Comparison of ENCODE assay signal across 17 mouse cellular contexts in the genomic region with DNA sequence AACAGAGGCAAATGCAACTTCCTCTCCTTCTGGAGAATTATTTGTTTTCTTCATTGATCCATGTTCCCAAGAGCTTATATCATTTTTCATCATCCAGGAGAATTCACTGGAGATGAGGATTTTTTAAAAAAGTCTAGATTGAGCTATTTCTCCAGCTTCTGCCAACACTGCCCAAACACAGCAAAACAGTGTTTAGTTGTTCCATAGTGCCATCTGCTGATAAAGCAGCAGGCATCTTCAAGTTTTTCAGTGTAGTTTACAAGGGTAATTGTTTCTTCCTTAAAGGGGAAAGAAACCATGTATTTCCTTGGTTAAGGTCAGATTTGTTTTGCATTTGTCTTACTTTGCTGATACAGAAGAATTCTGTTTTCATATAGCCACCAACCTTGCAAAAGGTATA. TPM values are rescaled to one million over a fixed set of nuclear protein-coding genes. Genes with fewer than 3 reads are reported as not detected.
DNase-seq lines count a peak whose midpoint lies in the region; ATAC-seq and TF ChIP-seq lines count a peak whose summit lies in the region.
"Had no signal": no experiment of that assay in that cellular context is flagged by ENCODE, and none has a peak within 500 bp of the region (broad histone marks: within the 10 kb centered on the region; RNA-seq: fewer than 3 reads in every experiment).

No protein-coding gene starts in this region.

- peak; percentile 46 for TF ChIP-seq CTCF in heart, adult 2 months (IDR thresholded peaks at IDR 0.05)
- TF ChIP-seq CTCF in lung, postnatal 0 days (IDR thresholded peaks at IDR 0.05): peak; percentile 41
- TF ChIP-seq CTCF in MEL (IDR thresholded peaks at IDR 0.05 in 2 of 3, conservative IDR thresholded peaks at IDR 0.05 in 1 of 3; ENCODE audit: control insufficient read depth in 1 of 3, insufficient read depth in 1 of 3, low read depth in 2 of 3, low read length in 3 of 3, poor library complexity in 1 of 3, severe bottlenecking in 1 of 3): peak in 1 of 3 experiments; percentile 48; a peak in 2 of 6 replicates
- peak; percentile 24; the same call in 1 of the 2 replicates for TF ChIP-seq CTCF in brain, embryonic 14.5 days (IDR thresholded peaks at IDR 0.05; ENCODE audit: borderline replicate concordance, extremely low read depth, insufficient read depth, insufficient read length)

- no peaks in the 10 kb centered on the region for H3K36me3 ChIP-seq in heart, adult 2 months (ENCODE audit: control insufficient read depth, insufficient read depth, low read length)
- no peaks in the 10 kb centered on the region for H3K36me3 ChIP-seq in heart, embryonic 10.5 days
- no peaks in the 10 kb centered on the region for H3K36me3 ChIP-seq in lung, postnatal 0 days (ENCODE audit: insufficient read depth, low read length)
- no peaks in the 10 kb centered on the region for H3K36me3 ChIP-seq in MEL (ENCODE audit: control insufficient read depth in 1 of 2, insufficient read depth in 2 of 2, low read length in 2 of 2)
- H3K36me3 ChIP-seq in limb, embryonic 10.5 days: no peaks in the 10 kb centered on the region
- H3K36me3 ChIP-seq: hindbrain, embryonic 12.5 days; limb, embryonic 15.5 days; lung, embryonic 15.5 days; midbrain, embryonic 12.5 days had no signal

- no peaks in the 10 kb centered on the region for H3K9me3 ChIP-seq in heart, embryonic 10.5 days
- H3K9me3 ChIP-seq in lung, postnatal 0 days (ENCODE audit: low read length): no peaks in the 10 kb centered on the region
- H3K9me3 ChIP-seq in MEL (replicated peaks; ENCODE audit: insufficient read depth, low read length): no peaks in the 10 kb centered on the region
- no peaks in the 10 kb centered on the region for H3K9me3 ChIP-seq in limb, embryonic 10.5 days (replicated peaks)
- H3K9me3 ChIP-seq: hindbrain, embryonic 12.5 days; limb, embryonic 15.5 days; lung, embryonic 15.5 days; midbrain, embryonic 12.5 days had no signal

- no peaks in the 10 kb centered on the region for H3K79me2 ChIP-seq in heart, adult 2 months (replicated peaks; ENCODE audit: control insufficient read depth, insufficient read depth, low read length)
- no peaks in the 10 kb centered on the region for H3K79me2 ChIP-seq in MEL (ENCODE audit: control insufficient read depth, insufficient read depth, low read length, poor library complexity)

- no peak for TF ChIP-seq EP300 in heart, adult 2 months (IDR thresholded peaks at IDR 0.05; ENCODE audit: insufficient read depth, low read depth, low read length)
- TF ChIP-seq EP300 in lung, postnatal 0 days (IDR thresholded peaks at IDR 0.05): no peak
- no peak for TF ChIP-seq EP300 in MEL (IDR thresholded peaks at IDR 0.05; ENCODE audit: low read depth in 1 of 2, low read length in 2 of 2)

- intact Hi-C loops in heart, adult 2 months (cut with DNase I): loop anchor here (5.0 kb wide), 3 partner anchors 448 to 878 kb away; no protein-coding TSS in a partner anchor

- no peak overlapping the region for H3K9ac ChIP-seq in heart, adult 2 months (ENCODE audit: low read depth, low read length)
- no peak overlapping the region for H3K9ac ChIP-seq in lung, postnatal 0 days (replicated peaks; ENCODE audit: low read depth)
- H3K9ac ChIP-seq in MEL (ENCODE audit: control insufficient read depth, low read depth, low read length, poor library complexity, severe bottlenecking): no peak overlapping the region
- H3K9ac ChIP-seq: hindbrain, embryonic 12.5 days; limb, embryonic 15.5 days; lung, embryonic 15.5 days; midbrain, embryonic 12.5 days had no signal

- no peak overlapping the region for H3K4me3 ChIP-seq in heart, adult 2 months
- no peak overlapping the region for H3K4me3 ChIP-seq in heart, embryonic 10.5 days
- H3K4me3 ChIP-seq in lung, postnatal 0 days (ENCODE audit: low read depth, low read length): no peak overlapping the region
- H3K4me3 ChIP-seq in MEL (ENCODE audit: control insufficient read depth in 1 of 2, insufficient read depth in 1 of 2, low read depth in 2 of 2, low read length in 2 of 2): no peak overlapping the region
- H3K4me3 ChIP-seq in limb, embryonic 10.5 days: no peak overlapping the region
- H3K4me3 ChIP-seq: hindbrain, embryonic 12.5 days; limb, embryonic 15.5 days; lung, embryonic 15.5 days; midbrain, embryonic 12.5 days had no signal

- TF ChIP-seq POLR2A in heart, adult 2 months (IDR thresholded peaks at IDR 0.05; ENCODE audit: insufficient read depth, low read depth, low read length): no peak
- TF ChIP-seq POLR2A in MEL (IDR thresholded peaks at IDR 0.05; ENCODE audit: control insufficient read depth in 1 of 2, insufficient read depth in 1 of 2, low read depth in 1 of 2, low read length in 2 of 2, poor library complexity in 1 of 2): no peak
- TF ChIP-seq POLR2A in brain, embryonic 14.5 days (IDR thresholded peaks at IDR 0.05; ENCODE audit: borderline replicate concordance, extremely low read depth, insufficient read depth, insufficient read length, poor library complexity, severe bottlenecking): no peak

- no peaks in the 10 kb centered on the region for H3K4me1 ChIP-seq in heart, adult 2 months (ENCODE audit: control insufficient read depth, insufficient read depth, low read length)
- no peaks in the 10 kb centered on the region for H3K4me1 ChIP-seq in heart, embryonic 10.5 days
- no peaks in the 10 kb centered on the region for H3K4me1 ChIP-seq in lung, postnatal 0 days (ENCODE audit: insufficient read depth, low read depth, low read length)
- no peaks in the 10 kb centered on the region for H3K4me1 ChIP-seq in MEL (ENCODE audit: control insufficient read depth in 1 of 2, insufficient read depth in 2 of 2, low read length in 2 of 2)
- no peaks in the 10 kb centered on the region for H3K4me1 ChIP-seq in limb, embryonic 10.5 days
- H3K4me1 ChIP-seq: hindbrain, embryonic 12.5 days; limb, embryonic 15.5 days; lung, embryonic 15.5 days; midbrain, embryonic 12.5 days had no signal

- H3K27ac ChIP-seq in heart, adult 2 months: no peak overlapping the region
- no peak overlapping the region for H3K27ac ChIP-seq in heart, embryonic 10.5 days
- H3K27ac ChIP-seq in lung, postnatal 0 days (ENCODE audit: low read length): no peak overlapping the region
- no peak overlapping the region for H3K27ac ChIP-seq in MEL (ENCODE audit: control insufficient read depth, low read depth, low read length)
- no peak overlapping the region for H3K27ac ChIP-seq in limb, embryonic 10.5 days
- H3K27ac ChIP-seq: hindbrain, embryonic 12.5 days; limb, embryonic 15.5 days; lung, embryonic 15.5 days; midbrain, embryonic 12.5 days had no signal

- no peaks in the 10 kb centered on the region for H3K27me3 ChIP-seq in heart, adult 2 months (ENCODE audit: control insufficient read depth, insufficient read depth, low read length)
- no peaks in the 10 kb centered on the region for H3K27me3 ChIP-seq in heart, embryonic 10.5 days (ENCODE audit: insufficient read depth, poor library complexity, severe bottlenecking)
- no peaks in the 10 kb centered on the region for H3K27me3 ChIP-seq in lung, postnatal 0 days (replicated peaks; ENCODE audit: insufficient read depth, low read length)
- peaks cover 0 to 1% of the 10 kb centered on the region in 2 experiments; a peak in 1 of 4 replicates for H3K27me3 ChIP-seq in MEL (ENCODE audit: control insufficient read depth in 1 of 2, insufficient read depth in 2 of 2, low read length in 2 of 2)
- peaks cover 71% of the 10 kb centered on the region for H3K27me3 ChIP-seq in limb, embryonic 10.5 days (ENCODE audit: low read depth, poor library complexity, severe bottlenecking)
- H3K27me3 ChIP-seq: limb, embryonic 15.5 days; lung, embryonic 15.5 days had no signal

- TF ChIP-seq RAD21 in MEL (IDR thresholded peaks at IDR 0.05; ENCODE audit: low read depth, low read length): peak; percentile 64

- ATAC-seq in lung, postnatal 0 days: no peak

- H3K4me2 ChIP-seq in lung, postnatal 0 days (replicated peaks; ENCODE audit: low read depth, low read length): no peak overlapping the region
- H3K4me2 ChIP-seq: hindbrain, embryonic 12.5 days; limb, embryonic 15.5 days; lung, embryonic 15.5 days; midbrain, embryonic 12.5 days had no signal

- no peak for DNase-seq in heart, adult 2 months
- DNase-seq in heart, embryonic 10.5 days (ENCODE audit: low spot score): no peak
- DNase-seq in lung, postnatal 0 days (ENCODE audit: low spot score): peak; percentile 14
- DNase-seq in lung, postnatal 14 days: no peak
- DNase-seq in MEL (ENCODE audit: low read depth, low spot score): no peak
- peak; percentile 66 for DNase-seq in brain, embryonic 14.5 days (ENCODE audit: low read depth)
- no peak for DNase-seq in limb, embryonic 10.5 days (ENCODE audit: low spot score)
- DNase-seq: cerebellum, adult 8-10 months; heart, adult 11 months; kidney, adult 18-20 months; kidney, postnatal 4 days; right cerebral cortex, postnatal 14 days; thymus, postnatal 36 days had no signal

TF ChIP-seq in MEL, 35 proteins besides CTCF, POLR2A, EP300 and RAD21:
- TF ChIP-seq MAX (IDR thresholded peaks at IDR 0.05; ENCODE audit: low read length): no peak
- TF ChIP-seq ETS1 (IDR thresholded peaks at IDR 0.05; ENCODE audit: low read depth, low read length): no peak
- TF ChIP-seq SMC3 (IDR thresholded peaks at IDR 0.05; ENCODE audit: low read depth, low read length): peak; percentile 56
- TF ChIP-seq CHD1 (IDR thresholded peaks at IDR 0.05; ENCODE audit: low read depth, low read length): no peak
- no peak for TF ChIP-seq E2F4 (IDR thresholded peaks at IDR 0.05; ENCODE audit: borderline replicate concordance, low read depth, low read length)
- no peak for TF ChIP-seq TBP (IDR thresholded peaks at IDR 0.05; ENCODE audit: low read depth, low read length)
- TF ChIP-seq KAT2A (conservative IDR thresholded peaks at IDR 0.05; ENCODE audit: low read depth, low read length): no peak
- TF ChIP-seq ZC3H11A (IDR thresholded peaks at IDR 0.05; ENCODE audit: low read depth, low read length): peak; percentile 46
- TF ChIP-seq MYB (IDR thresholded peaks at IDR 0.05; ENCODE audit: low read depth, low read length): no peak
- TF ChIP-seq NELFE (IDR thresholded peaks at IDR 0.05; ENCODE audit: low read depth, low read length): no peak

RNA-seq across cellular contexts. Expression of a gene that starts 35.7 kb away (rescaled TPM):
- total RNA-seq in heart, adult 2 months (2021): 1 to 10 TPM; 5.6 to 6.6 TPM
- 1.3 and 2.5 TPM in 2 replicates for polyA plus RNA-seq in heart, adult 2 months (2012; rRNA removed)
- polyA plus RNA-seq in heart, embryonic 10.5 days (2016; fragmentation: Nextera tagmentation; extraction: Ambion mirVana): 1.5 and 1.6 TPM in 2 replicates
- polyA plus RNA-seq in lung, postnatal 0 days (2015; fragmentation: Nextera tagmentation; extraction: Ambion mirVana): 3.3 and 4.9 TPM in 2 replicates
- 1.6 and 1.7 TPM in 2 replicates for total RNA-seq in MEL (2012; rRNA removed)
- polyA plus RNA-seq in MEL (2012; ENCODE audit: insufficient read depth in 1 of 2, insufficient read length in 2 of 2, low read depth in 1 of 2, low replicate concordance in 2 of 2, missing spikeins in 1 of 2): 1 to 10 TPM in 1 of 2 experiments, not detected in 1; 2.8 TPM
- polyA plus RNA-seq in brain, embryonic 14.5 days (2012; rRNA removed): 5.8 and 6.9 TPM in 2 replicates
- polyA plus RNA-seq in limb, embryonic 10.5 days (2016; fragmentation: Nextera tagmentation; extraction: Ambion mirVana): 0.87 and 1.4 TPM in 2 replicates

Comparison
In these comparisons a context has a peak if more than half of its experiments do, and no peak if none do; other contexts are left out.
1. DNase-seq: peak in lung, postnatal 0 days (single experiment) and brain, embryonic 14.5 days (single experiment); none in heart, adult 2 months (0 of 2), heart, embryonic 10.5 days (single experiment), lung, postnatal 14 days (single experiment), MEL (single experiment) and limb, embryonic 10.5 days (single experiment).